Mouse (Mus musculus) monocyte, adult 5-6 weeks (primary cell): Measurements from ENCODE around the gene Sdk1. TPM values are rescaled to one million over a fixed set of nuclear protein-coding genes. Genes with fewer than 3 reads are reported as not detected.

ENCODE experiments used
- ATAC-seq: fragments of 153-309, 156-312 bp; replicated peaks from 2 replicates; pipeline ENCODE4 v1.8.0; 2017; ENCODE audit warnings: mild to moderate bottlenecking; ENCODE audit not compliant: low TSS enrichment, insufficient number of reproducible peaks, severe bottlenecking, poor library complexity, low FRiP score
- total RNA-seq: library from RNA; stranded (forward); fragments of 200-1000, 200-491, 200-594 nt; gene quantifications from 3 replicates; pipeline ENCODE4 v1.2.3, GENCODE M21; 2017

The Sdk1 gene
- total RNA-seq, 1 experiment from 2014 or later: not detected

- no peak for ATAC-seq
Measured at GRCm38 (mm10) chr5:141689442-141690105, 448.3 kb downstream of the Sdk1 start.

GRCm38 (mm10) chr5:141691482-141691975, 450.2 kb downstream of the Sdk1 start:
- ATAC-seq: no peak

DNA sequence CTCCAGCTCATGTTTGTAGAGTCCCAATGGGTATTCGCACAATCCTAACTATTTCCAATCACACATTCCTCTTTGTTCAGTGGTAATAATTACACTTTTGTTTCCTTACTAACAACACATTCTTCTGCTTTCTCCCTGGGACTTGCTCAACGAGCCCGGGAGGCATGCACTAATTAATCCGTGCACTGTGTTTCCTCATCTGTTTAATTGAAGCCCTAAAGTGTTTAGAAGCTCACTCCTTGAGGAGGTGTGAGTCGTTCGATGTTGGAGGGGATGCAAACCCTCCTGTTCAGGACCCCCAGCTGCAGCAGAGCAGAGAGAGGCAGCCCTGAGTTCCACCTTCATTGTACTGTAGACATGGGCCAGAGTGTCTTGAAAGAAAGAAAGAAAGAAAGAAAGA, 452.4 kb downstream of the Sdk1 start:
- no peak for ATAC-seq

DNA sequence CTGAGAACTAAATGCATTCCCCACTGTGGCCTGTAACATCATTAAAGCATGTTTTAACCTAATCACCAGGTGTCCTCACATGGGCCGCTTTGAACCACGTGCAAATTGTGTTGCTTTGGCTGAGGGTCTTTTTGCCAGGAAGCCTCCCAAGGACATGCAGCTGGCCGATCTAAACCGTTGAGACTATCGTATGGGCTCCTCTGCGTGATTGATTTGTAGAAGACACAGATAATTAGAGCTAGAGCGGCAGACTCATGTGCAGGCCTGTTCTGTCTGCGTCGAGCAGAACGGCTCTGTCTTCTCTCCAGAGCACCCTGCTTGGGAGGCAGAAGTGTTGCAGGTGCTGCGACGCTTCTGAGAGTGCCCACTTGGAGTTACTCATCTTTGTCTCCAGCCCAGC, 453.6 kb downstream of the Sdk1 start:
- no peak for ATAC-seq

DNA sequence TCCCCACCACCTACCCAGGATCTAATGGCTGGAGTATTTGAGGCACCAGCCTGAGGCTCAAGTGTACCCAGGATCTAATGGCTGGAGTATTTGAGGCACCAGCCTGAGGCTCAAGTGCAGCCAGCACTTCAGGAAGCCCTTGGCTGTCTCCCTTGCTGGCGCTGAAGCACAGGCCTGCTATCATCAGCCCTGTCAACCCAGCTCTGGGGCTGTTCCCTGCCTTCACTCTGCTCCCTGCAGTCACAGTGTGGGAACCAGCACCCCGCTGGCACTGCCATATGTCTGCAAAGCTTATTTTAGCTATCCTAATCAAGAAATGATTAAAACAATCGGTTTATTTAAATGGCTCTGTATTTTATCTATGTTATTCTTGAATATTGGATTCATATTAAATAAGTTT, 457.1 kb downstream of the Sdk1 start:
- no peak for ATAC-seq

DNA sequence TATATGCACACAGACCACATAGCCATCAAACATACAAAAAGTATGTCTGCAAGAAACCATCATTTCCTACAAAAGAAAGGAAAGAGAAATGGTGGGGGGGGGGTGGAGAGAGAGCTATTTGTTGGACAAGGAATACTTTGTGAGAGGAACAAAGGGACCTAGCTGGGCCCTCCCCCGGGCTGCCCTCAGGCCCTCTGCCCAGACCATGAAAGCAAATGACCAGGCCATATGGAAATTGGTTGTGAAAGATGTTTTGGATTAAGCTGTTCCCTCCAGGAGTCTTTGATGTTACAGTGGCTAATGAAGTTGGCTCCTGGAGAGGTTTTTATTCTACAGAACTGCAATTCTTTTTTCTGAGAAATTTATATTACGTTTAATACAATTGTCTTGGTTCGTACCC, 479.5 kb downstream of the Sdk1 start:
- ATAC-seq: no peak

- ATAC-seq: no peak
Measured at GRCm38 (mm10) chr5:141727968-141728367, 486.7 kb downstream of the Sdk1 start.

DNA sequence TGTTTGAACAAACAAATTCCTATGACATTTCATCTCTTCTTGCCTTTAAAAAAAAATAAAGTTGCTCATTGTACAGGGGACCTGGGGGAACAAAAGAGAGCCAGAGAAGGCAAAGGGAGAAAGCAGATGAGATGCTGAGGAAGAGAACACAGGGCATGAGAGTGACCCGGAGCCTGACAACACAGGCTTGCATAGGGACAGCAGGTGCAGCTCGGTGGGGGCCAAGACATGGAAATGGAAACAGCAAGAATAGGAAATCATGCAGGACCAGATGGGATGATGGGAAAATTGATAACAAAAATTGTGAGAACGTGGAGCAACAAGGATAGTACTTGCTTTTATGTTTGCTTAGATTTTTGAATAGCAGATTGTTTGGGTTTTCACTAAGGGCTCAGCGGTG, 488.7 kb downstream of the Sdk1 start:
- no peak for ATAC-seq

- no peak for ATAC-seq
Measured at GRCm38 (mm10) chr5:141738725-141739124, 497.4 kb downstream of the Sdk1 start.

- ATAC-seq: no peak
Measured at GRCm38 (mm10) chr5:141748793-141749192, 507.5 kb downstream of the Sdk1 start.

DNA sequence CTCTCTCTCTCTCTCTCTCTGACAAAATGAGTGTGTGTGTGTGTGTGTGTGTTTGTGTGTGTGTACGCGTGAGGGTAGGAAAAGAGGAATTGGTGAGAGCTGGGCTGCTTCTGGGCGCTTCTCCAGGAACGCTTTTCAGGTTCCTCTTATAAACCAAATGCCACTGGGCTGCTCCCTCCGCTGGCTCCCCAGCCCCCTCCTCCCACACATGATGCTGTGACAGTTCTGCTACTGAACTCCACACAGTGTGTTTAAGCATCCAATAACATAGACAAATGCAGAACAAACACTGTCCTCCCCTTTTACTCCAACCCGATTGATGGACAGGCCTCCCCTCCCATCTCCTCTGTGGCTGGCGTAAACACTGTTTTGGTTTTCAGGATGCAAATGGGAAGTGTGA, 513.0 kb downstream of the Sdk1 start:
- no peak for ATAC-seq

- ATAC-seq: no peak
Measured at GRCm38 (mm10) chr5:141758885-141759284, 517.6 kb downstream of the Sdk1 start.

DNA sequence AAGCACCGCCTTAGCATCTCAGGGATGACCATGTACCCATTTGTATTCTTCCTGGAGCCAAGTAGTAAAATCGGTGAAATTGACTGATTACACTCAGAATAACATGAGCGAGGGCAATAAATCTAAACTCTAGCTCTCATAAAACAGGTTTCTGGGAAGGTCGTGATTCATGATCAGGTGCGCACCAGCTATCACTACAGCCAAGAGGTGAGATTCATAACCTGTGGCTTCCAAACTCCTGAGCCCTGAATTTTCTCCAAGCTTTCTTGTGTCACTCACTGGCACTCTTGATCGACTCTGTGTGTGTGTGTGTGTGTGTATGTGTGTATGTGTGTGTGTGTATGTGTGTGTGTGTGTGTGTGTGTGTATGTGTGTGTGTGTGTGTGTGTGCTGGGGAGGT, 522.8 kb downstream of the Sdk1 start:
- ATAC-seq: no peak

- no peak for ATAC-seq
Measured at GRCm38 (mm10) chr5:141768761-141769515, 527.6 kb downstream of the Sdk1 start.

DNA sequence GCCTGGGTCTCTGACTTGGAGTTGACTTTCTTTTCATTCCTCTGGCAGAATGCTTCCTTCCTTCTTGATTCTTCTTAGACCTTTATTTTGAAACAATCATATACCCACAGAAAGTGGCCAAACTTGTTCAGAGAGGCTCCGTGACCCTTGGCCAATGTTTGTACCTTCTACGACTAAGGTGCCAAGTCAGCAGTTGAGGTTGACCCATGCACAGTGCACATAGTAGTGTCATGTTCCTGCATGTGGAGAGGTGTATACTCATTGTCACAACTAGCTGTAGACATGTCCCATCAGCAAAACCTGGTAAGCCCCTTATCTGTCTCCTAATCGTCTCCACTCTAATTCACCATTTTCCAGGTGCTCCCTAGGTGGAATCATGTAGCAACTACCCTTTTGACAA, 530.2 kb downstream of the Sdk1 start:
- ATAC-seq: no peak

DNA sequence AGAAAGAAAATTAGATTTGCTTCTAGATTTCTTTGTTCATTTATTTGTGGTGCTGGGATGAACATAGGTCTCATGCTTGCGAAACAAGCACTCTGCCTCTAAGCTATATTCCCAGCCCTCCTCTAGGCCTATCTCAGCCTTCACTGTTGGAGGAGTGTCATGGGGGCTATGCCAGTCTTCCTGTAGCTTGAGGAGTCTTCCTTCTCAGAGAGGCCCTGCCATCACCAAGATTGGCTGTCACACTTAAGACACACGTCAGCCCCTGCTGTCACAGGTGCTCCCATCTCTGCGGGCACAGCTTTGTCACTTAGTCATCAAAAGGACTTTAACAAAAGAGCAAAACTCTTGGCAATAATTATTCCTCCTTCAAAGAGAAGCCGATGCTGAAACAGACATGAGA, 536.9 kb downstream of the Sdk1 start:
- no peak for ATAC-seq

- ATAC-seq: no peak
Measured at GRCm38 (mm10) chr5:141781142-141781541, 539.9 kb downstream of the Sdk1 start.

DNA sequence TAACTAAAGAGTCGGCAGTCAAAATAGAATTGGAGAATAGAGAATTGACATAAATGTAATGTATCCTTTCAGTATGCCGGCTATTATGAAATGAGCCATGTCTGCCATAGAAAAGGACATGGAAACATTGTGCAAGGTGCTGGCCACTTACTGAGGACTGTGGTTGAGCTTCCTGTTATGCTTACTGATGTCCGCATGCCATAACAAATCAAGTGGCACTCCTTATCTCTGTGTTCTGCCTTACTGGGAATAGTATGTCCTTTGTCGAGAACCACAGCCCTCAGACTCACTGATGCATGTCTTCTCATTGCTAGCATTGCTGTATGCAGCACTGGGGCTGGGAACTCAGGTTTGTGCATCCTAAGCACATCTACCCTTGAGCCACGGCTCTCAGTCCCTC, 541.0 kb downstream of the Sdk1 start:
- no peak for ATAC-seq

DNA sequence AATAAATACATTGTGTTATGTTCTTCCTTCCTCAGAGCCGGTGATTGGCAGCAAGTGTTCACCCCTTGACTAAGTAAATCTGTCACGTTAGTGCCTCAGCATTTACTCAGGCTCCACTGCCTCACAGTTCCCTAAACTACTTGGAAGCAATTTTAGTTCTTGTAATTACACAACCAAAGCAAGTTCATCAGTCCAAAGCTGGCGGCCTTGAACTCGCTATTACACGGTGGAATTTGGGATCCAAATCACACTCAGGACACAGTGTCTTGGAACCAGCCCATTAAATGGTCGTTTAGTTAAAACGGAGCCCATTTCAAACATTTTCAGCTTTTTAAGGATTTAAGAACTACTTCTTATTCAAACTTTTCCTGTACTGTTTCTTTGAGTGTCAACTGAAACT, 542.2 kb downstream of the Sdk1 start:
- no peak for ATAC-seq

GRCm38 (mm10) chr5:141793926-141794325, 552.6 kb downstream of the Sdk1 start:
- no peak for ATAC-seq
